Mouse (Mus musculus): ENCODE results near the gene Bpgm. TPM values are rescaled to one million over a fixed set of nuclear protein-coding genes. Genes with fewer than 3 reads are reported as not detected.

The Bpgm gene
- 194 and 219 TPM in 2 replicates for polyA plus RNA-seq (2015; fragmentation: Nextera tagmentation; extraction: Ambion mirVana)

GRCm38 (mm10) chr6:34475974-34476794, at the start of gene Bpgm:
Gene Bpgm, plus strand, starts transcription at chr6:34476207.
- under 1% methylated on average over 35 of the region's 35 CpGs for WGBS (ENCODE audit: insufficient replicate concordance)
- ATAC-seq (ENCODE audit: insufficient read depth), result peak; percentile 90
- Histone ChIP-seq H3K4me1 (replicated peaks) (peaks cover 82% of the 10 kb centered on the region), H3K36me3 (replicated peaks) (no peaks in the 10 kb centered on the region), H3K4me2 (peak within 1 kb of the TSS; percentile 70), H3K27me3 (no peaks in the 10 kb centered on the region), H3K9me3 (replicated peaks) (no peaks in the 10 kb centered on the region), H3K27ac (replicated peaks) (peak within 1 kb of the TSS; percentile 91), H3K4me3 (replicated peaks) (peak within 1 kb of the TSS; percentile 64), H3K9ac (peak within 1 kb of the TSS; percentile 67)

- WGBS (ENCODE audit: insufficient replicate concordance), result 37% methylated on average over 2 of the region's 2 CpGs
- no peak overlapping the region for H3K9ac ChIP-seq
- no peak for ATAC-seq (ENCODE audit: insufficient read depth)
Observed at GRCm38 (mm10) chr6:34439006-34439405, 37.0 kb upstream of the Bpgm start.

GRCm38 (mm10) chr6:34441556-34442257, 34.3 kb upstream of the Bpgm start:
- Histone ChIP-seq H3K4me3 (replicated peaks) (no peak overlapping the region), H3K4me1 (replicated peaks) (no peaks in the 10 kb centered on the region), H3K9ac (no peak overlapping the region), H3K36me3 (replicated peaks) (no peaks in the 10 kb centered on the region), H3K27ac (replicated peaks) (no peak overlapping the region), H3K4me2 (no peak overlapping the region), H3K9me3 (replicated peaks) (no peaks in the 10 kb centered on the region), H3K27me3 (no peaks in the 10 kb centered on the region; the same call in 1 of the 2 replicates)
- ATAC-seq (ENCODE audit: insufficient read depth), result no peak
- 59% methylated on average over 9 of the region's 9 CpGs for WGBS (ENCODE audit: insufficient replicate concordance)

More at GRCm38 (mm10) chr6:34439006-34439405, 37.0 kb upstream of the Bpgm start:
- H3K27ac ChIP-seq (replicated peaks), result no peak overlapping the region
- no peak overlapping the region for H3K4me2 ChIP-seq
- no peaks in the 10 kb centered on the region for H3K4me1 ChIP-seq (replicated peaks)
- H3K36me3 ChIP-seq (replicated peaks), result no peaks in the 10 kb centered on the region
- no peaks in the 10 kb centered on the region for H3K9me3 ChIP-seq (replicated peaks)
- H3K4me3 ChIP-seq (replicated peaks), result no peak overlapping the region
- no peaks in the 10 kb centered on the region; the same call in 1 of the 2 replicates for H3K27me3 ChIP-seq

GRCm38 (mm10) chr6:34443791-34444190, 32.2 kb upstream of the Bpgm start:
- no peak overlapping the region for H3K4me3 ChIP-seq (replicated peaks)
- H3K4me1 ChIP-seq (replicated peaks), result no peaks in the 10 kb centered on the region
- H3K27me3 ChIP-seq, result no peaks in the 10 kb centered on the region; the same call in 1 of the 2 replicates
- H3K27ac ChIP-seq (replicated peaks), result no peak overlapping the region
- no peak for ATAC-seq (ENCODE audit: insufficient read depth)
- no peak overlapping the region for H3K4me2 ChIP-seq
- no peak overlapping the region for H3K9ac ChIP-seq
- WGBS (ENCODE audit: insufficient replicate concordance), result 57% methylated on average over 2 of the region's 2 CpGs
- no peaks in the 10 kb centered on the region for H3K36me3 ChIP-seq (replicated peaks)
- no peaks in the 10 kb centered on the region for H3K9me3 ChIP-seq (replicated peaks)

GRCm38 (mm10) chr6:34447961-34448360, 28.0 kb upstream of the Bpgm start:
- ATAC-seq (ENCODE audit: insufficient read depth), result no peak
- Histone ChIP-seq H3K36me3 (replicated peaks) (no peaks in the 10 kb centered on the region), H3K4me2 (no peak overlapping the region), H3K27ac (replicated peaks) (no peak overlapping the region), H3K9ac (no peak overlapping the region), H3K9me3 (replicated peaks) (no peaks in the 10 kb centered on the region), H3K27me3 (peaks cover 32% of the 10 kb centered on the region), H3K4me3 (replicated peaks) (no peak overlapping the region), H3K4me1 (replicated peaks) (no peaks in the 10 kb centered on the region)
- WGBS (ENCODE audit: insufficient replicate concordance), result 5% methylated on average over 2 of the region's 2 CpGs

DNA sequence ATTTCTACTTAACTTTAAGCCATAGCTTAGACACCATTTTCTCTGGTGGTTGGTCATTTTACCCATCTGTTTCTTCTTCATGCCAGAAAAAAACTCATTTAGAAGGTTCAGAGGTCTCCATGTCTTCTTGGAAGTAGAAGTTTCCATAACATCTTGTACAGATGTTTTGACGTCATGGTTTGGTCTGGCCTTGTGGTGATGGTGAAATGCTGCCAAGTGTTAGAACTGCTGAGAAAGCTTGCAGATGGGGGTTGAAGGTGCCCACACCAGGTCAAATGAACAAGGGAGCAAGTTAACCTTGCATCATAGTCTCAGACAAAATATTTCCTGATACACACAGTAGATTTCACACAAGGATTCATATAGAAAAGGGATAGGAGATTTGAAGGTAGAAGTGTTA, 27.3 kb upstream of the Bpgm start:
- no peaks in the 10 kb centered on the region for H3K36me3 ChIP-seq (replicated peaks)
- no peak overlapping the region for H3K4me2 ChIP-seq
- 53% methylated on average over 1 of the region's 1 CpGs for WGBS (ENCODE audit: insufficient replicate concordance)
- H3K9me3 ChIP-seq (replicated peaks), result no peaks in the 10 kb centered on the region
- H3K9ac ChIP-seq, result no peak overlapping the region
- no peak for ATAC-seq (ENCODE audit: insufficient read depth)
- H3K27ac ChIP-seq (replicated peaks), result no peak overlapping the region
- peaks cover 37% of the 10 kb centered on the region for H3K27me3 ChIP-seq
- H3K4me3 ChIP-seq (replicated peaks), result no peak overlapping the region
- no peaks in the 10 kb centered on the region for H3K4me1 ChIP-seq (replicated peaks)

- no peak overlapping the region for H3K9ac ChIP-seq
- no peaks in the 10 kb centered on the region for H3K9me3 ChIP-seq (replicated peaks)
- no peak overlapping the region for H3K27ac ChIP-seq (replicated peaks)
- peaks cover 68% of the 10 kb centered on the region for H3K27me3 ChIP-seq
- no peak for ATAC-seq (ENCODE audit: insufficient read depth)
- WGBS (ENCODE audit: insufficient replicate concordance), result 44% methylated on average over 7 of the region's 7 CpGs
- H3K4me1 ChIP-seq (replicated peaks), result no peaks in the 10 kb centered on the region
- H3K36me3 ChIP-seq (replicated peaks), result no peaks in the 10 kb centered on the region
- no peak overlapping the region for H3K4me3 ChIP-seq (replicated peaks)
- H3K4me2 ChIP-seq, result no peak overlapping the region
Observed at GRCm38 (mm10) chr6:34452963-34453770, 22.8 kb upstream of the Bpgm start.

DNA sequence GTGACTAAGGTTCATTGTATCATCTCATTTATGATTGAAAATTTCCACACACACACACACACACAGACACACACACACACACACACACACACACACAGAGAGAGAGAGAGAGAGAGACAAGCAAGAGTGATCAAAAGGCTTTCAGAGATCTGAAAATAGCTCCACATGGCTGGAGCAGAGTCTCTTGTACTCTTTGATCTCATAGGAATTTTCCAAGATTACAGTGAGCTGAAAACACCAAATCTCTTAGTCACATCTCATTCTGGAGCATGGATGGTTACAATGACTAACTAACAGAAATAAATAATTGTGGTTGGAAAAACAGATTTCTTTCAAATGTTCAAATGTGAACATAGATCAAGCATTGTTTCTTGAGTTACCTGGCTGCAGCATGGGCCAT, 16.6 kb upstream of the Bpgm start:
- no peak for ATAC-seq (ENCODE audit: insufficient read depth)
- Histone ChIP-seq H3K27me3 (peaks cover 47% of the 10 kb centered on the region), H3K4me1 (replicated peaks) (no peaks in the 10 kb centered on the region), H3K9me3 (replicated peaks) (no peaks in the 10 kb centered on the region), H3K36me3 (replicated peaks) (no peaks in the 10 kb centered on the region), H3K27ac (replicated peaks) (no peak overlapping the region), H3K4me2 (no peak overlapping the region), H3K4me3 (replicated peaks) (no peak overlapping the region), H3K9ac (no peak overlapping the region)

DNA sequence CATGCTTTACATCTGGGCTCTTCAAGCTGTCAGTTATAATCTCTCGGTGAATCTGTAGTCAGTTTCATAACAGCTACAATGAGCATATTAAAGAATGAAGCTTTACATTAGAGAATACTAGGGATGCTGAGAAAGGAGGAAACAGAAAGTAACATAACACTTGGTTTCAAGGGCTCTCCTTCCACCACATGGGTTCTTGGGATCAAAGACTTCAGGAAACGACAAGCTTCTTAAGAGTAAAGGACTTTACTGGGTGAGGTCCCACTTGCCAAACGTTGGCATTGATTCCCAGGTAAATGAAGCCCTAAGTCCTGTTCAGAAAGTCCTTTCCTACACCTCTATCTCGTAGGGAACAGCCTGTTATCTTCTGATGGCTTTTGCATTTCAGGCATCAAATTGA, 15.4 kb upstream of the Bpgm start:
- H3K9me3 ChIP-seq (replicated peaks), result no peaks in the 10 kb centered on the region
- no peak overlapping the region for H3K27ac ChIP-seq (replicated peaks)
- H3K9ac ChIP-seq, result no peak overlapping the region
- no peak for ATAC-seq (ENCODE audit: insufficient read depth)
- no peak overlapping the region for H3K4me3 ChIP-seq (replicated peaks)
- 0 out of 2 replicates have a peak, but pooled peaks cover 2% of the 10 kb centered on the region for H3K4me1 ChIP-seq (replicated peaks)
- WGBS (ENCODE audit: insufficient replicate concordance), result 32% methylated on average over 4 of the region's 4 CpGs
- no peak overlapping the region for H3K4me2 ChIP-seq
- no peaks in the 10 kb centered on the region for H3K36me3 ChIP-seq (replicated peaks)
- H3K27me3 ChIP-seq, result peaks cover 39% of the 10 kb centered on the region

DNA sequence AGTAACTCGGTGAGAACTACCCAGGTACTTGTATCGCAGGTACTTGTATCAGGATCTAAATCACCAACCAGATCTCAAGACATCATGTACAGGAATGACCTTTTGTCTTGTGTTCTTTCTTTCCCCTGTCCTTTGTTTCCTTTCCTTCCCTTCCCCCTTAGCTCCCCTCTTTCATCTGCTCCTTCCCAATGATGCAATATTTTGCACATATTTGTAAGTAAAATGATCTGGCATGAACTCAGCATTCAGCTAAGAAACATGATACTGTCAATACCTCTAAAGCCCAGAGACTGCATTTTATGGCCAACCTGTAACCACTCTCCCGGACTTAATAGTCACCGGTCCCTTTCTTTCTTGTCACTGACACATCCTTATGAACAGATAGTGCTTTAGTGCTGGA, 12.4 kb upstream of the Bpgm start:
- H3K27me3 ChIP-seq, result peaks cover 35% of the 10 kb centered on the region
- no peak overlapping the region for H3K9ac ChIP-seq
- H3K36me3 ChIP-seq (replicated peaks), result no peaks in the 10 kb centered on the region
- H3K4me3 ChIP-seq (replicated peaks), result no peak overlapping the region
- 81% methylated on average over 4 of the region's 4 CpGs for WGBS (ENCODE audit: insufficient replicate concordance)
- no peak for ATAC-seq (ENCODE audit: insufficient read depth)
- no peaks in the 10 kb centered on the region for H3K9me3 ChIP-seq (replicated peaks)
- 0 out of 2 replicates have a peak, but pooled peaks cover 2% of the 10 kb centered on the region for H3K4me1 ChIP-seq (replicated peaks)
- no peak overlapping the region for H3K4me2 ChIP-seq
- H3K27ac ChIP-seq (replicated peaks), result no peak overlapping the region

Data from liver, embryonic 15.5 days (tissue).